Mouse (Mus musculus): ENCODE results near the gene Dusp3. TPM values are rescaled to one million over a fixed set of nuclear protein-coding genes. Genes with fewer than 3 reads are reported as not detected.

Dusp3 gene
- total RNA-seq, 2 experiments from 2014 or later, result 158 TPM

GRCm38 (mm10) chr11:101936421-101936820 lies 50.4 kb downstream of the Dusp3 start:
- no peak for DNase-seq (ENCODE audit: low spot score in 2 of 2)

- DNase-seq (ENCODE audit: low spot score in 2 of 2), result no peak
Observed at GRCm38 (mm10) chr11:101935743-101936142, 51.1 kb downstream of the Dusp3 start.

GRCm38 (mm10) chr11:101931978-101932377 lies 54.8 kb downstream of the Dusp3 start:
- no peak for DNase-seq (ENCODE audit: low spot score in 2 of 2)

GRCm38 (mm10) chr11:101928030-101928762 lies 58.6 kb downstream of the Dusp3 start:
- DNase-seq (ENCODE audit: low spot score in 2 of 2), result no peak

- no peak for DNase-seq (ENCODE audit: low spot score in 2 of 2)
Observed at GRCm38 (mm10) chr11:101926951-101927589, 59.7 kb downstream of the Dusp3 start.

GRCm38 (mm10) chr11:101925636-101926035 lies 61.2 kb downstream of the Dusp3 start:
- no peak for DNase-seq (ENCODE audit: low spot score in 2 of 2)

GRCm38 (mm10) chr11:101924441-101924976 lies 62.3 kb downstream of the Dusp3 start:
- no peak for DNase-seq (ENCODE audit: low spot score in 2 of 2)

- DNase-seq (ENCODE audit: low spot score in 2 of 2), result no peak
Observed at GRCm38 (mm10) chr11:101923988-101924387, 62.8 kb downstream of the Dusp3 start.

- peak in 1 of 2 experiments; percentile 16 for DNase-seq (ENCODE audit: low spot score in 2 of 2)
Observed at GRCm38 (mm10) chr11:101921361-101921952, 65.4 kb downstream of the Dusp3 start.

Other genes with a start within 250 kb of the Dusp3 start
- 10 to 100 TPM in 1 of 2 experiments, 1 to 10 TPM in 1; 9.0 to 10.6 TPM for gene Etv4, start 201.6 kb downstream of the Dusp3 start, total RNA-seq (2021)
- under 1 TPM; 0.64 to 0.86 TPM for gene Meox1, start 92.6 kb downstream of the Dusp3 start, total RNA-seq (2021)
- gene Sost, start 20.0 kb downstream of the Dusp3 start, total RNA-seq (2021), result under 1 TPM in 1 of 2 experiments, not detected in 1; 0.15 TPM
- not detected for gene Cfap97d1, start 2.7 kb downstream of the Dusp3 start, total RNA-seq (2021)
- gene Mpp3, start 41.4 kb upstream of the Dusp3 start, total RNA-seq (2021), result 10 to 100 TPM; 85.5 to 88.9 TPM
- not detected for gene Cd300lg, start 54.5 kb upstream of the Dusp3 start, total RNA-seq (2021)
- 100 to 1,000 TPM; 142 to 147 TPM for gene Mpp2, start 101.5 kb upstream of the Dusp3 start, total RNA-seq (2021)
- not detected for gene Ppy, start 114.3 kb upstream of the Dusp3 start, total RNA-seq (2021)
- not detected for gene Pyy, start 120.8 kb upstream of the Dusp3 start, total RNA-seq (2021)
- gene Nags, start 158.5 kb upstream of the Dusp3 start, total RNA-seq (2021), result not detected
- 10 to 100 TPM; 25.0 to 27.2 TPM for gene Tmem101, start 169.4 kb upstream of the Dusp3 start, total RNA-seq (2021)
- gene Lsm12, start 198.3 kb upstream of the Dusp3 start, total RNA-seq (2021), result 10 to 100 TPM; 59.3 to 59.4 TPM
- 10 to 100 TPM; 61.0 to 65.1 TPM for gene G6pc3, start 202.6 kb upstream of the Dusp3 start, total RNA-seq (2021)
- 100 to 1,000 TPM; 258 to 266 TPM for gene Hdac5, start 243.2 kb upstream of the Dusp3 start, total RNA-seq (2021)